Mouse (Mus musculus) inflammation-experienced regulatory T-cells (primary cell): ENCODE measurements around the gene Slc19a1. TPM values are rescaled to one million over a fixed set of nuclear protein-coding genes. Genes with fewer than 3 reads are reported as not detected.

Experiments used
- polyA plus RNA-seq, 2 experiments: library from polyadenylated mRNA; unstranded; fragments of 100-300 nt; shearing (Covaris generic); gene quantifications; one replicate each; pipeline ENCODE4 v1.2.1; 2017

Gene Slc19a1
- polyA plus RNA-seq = 10 to 100 TPM; 37.3 to 41.3 TPM

DNA sequence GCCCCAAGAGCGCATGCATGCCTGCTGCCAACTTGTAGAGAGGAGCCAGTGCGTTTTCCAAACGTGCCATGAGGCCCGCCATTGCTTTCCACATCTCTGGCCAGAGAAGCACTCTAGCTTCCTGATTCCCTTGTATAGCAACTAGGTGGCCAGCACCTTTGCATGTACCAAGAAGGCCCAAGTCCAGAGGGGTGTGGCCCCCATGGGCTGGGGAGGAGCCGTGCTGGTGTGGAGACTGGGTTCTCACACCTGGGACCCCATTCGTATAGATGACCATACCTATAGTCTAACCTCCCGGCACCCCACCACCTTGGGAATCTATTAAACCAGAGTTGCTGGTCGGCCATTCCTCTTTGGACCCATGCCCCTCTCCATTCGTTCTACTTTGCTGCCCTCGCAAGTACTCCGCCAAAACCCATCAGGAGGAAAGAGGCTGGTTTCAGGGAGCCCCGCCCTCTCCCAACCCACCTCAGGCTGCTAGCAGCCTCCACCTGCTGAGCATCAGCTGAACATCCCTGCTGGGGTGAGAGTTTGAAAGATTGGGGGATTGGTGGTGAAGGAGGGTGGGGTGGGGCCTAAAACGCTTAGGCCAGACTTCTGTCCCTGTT lies at the start of gene Slc19a1:
Gene Slc19a1, plus strand, starts transcription at position 474 of the 608 bp plus-strand sequence.

Other genes with a start within 250 kb of the Slc19a1 start
- gene Pcbp3, start 70.4 kb upstream of the Slc19a1 start, polyA plus RNA-seq = 10 to 100 TPM; 12.6 to 13.0 TPM
- 1 to 10 TPM in 1 of 2 experiments, under 1 TPM in 1; 0.39 to 2.2 TPM for gene Col18a1, start 134.3 kb downstream of the Slc19a1 start, polyA plus RNA-seq
- 10 to 100 TPM; 44.5 to 50.1 TPM for gene Pofut2, start 227.0 kb downstream of the Slc19a1 start, polyA plus RNA-seq